Mouse (Mus musculus): ENCODE data around the gene Rbmx. TPM values are rescaled to one million over a fixed set of nuclear protein-coding genes. Genes with fewer than 3 reads are reported as not detected.

The Rbmx gene
- 103 and 108 TPM in 2 replicates for polyA plus RNA-seq (2015; fragmentation: Nextera tagmentation; extraction: Ambion mirVana)

- peak within 1 kb of the TSS; percentile 96 for H3K27ac ChIP-seq (replicated peaks)
- 20% methylated on average over 50 of the region's 50 CpGs for WGBS
- H3K9me3 ChIP-seq (replicated peaks), result no peaks in the 10 kb centered on the region
- peak within 1 kb of the TSS; percentile 39 for H3K9ac ChIP-seq
- peak within 1 kb of the TSS; percentile 41 for H3K4me2 ChIP-seq (replicated peaks)
- peak within 1 kb of the TSS; percentile 60 for H3K4me3 ChIP-seq (replicated peaks)
- H3K4me1 ChIP-seq, result no peaks in the 10 kb centered on the region
- ATAC-seq (ENCODE audit: insufficient number of reproducible peaks, low FRiP score, low TSS enrichment, low read depth), result peak; percentile 93
- H3K27me3 ChIP-seq, result no peaks in the 10 kb centered on the region
- H3K36me3 ChIP-seq, result peaks cover 14% of the 10 kb centered on the region
These were observed at the start of gene Rbmx for GRCm38 (mm10) chrX:57392367-57393246. TSS of gene Rbmx (minus strand) at chrX:57393036.

GRCm38 (mm10) chrX:57433897-57434296 is 41.1 kb upstream of the Rbmx start:
- H3K36me3 ChIP-seq, result no peaks in the 10 kb centered on the region
- WGBS, result 85% methylated on average over 2 of the region's 2 CpGs
- no peak for ATAC-seq (ENCODE audit: insufficient number of reproducible peaks, low FRiP score, low TSS enrichment, low read depth)

GRCm38 (mm10) chrX:57431610-57432009 is 38.8 kb upstream of the Rbmx start:
- no peak for ATAC-seq (ENCODE audit: insufficient number of reproducible peaks, low FRiP score, low TSS enrichment, low read depth)
- Histone ChIP-seq H3K4me1 (no peaks in the 10 kb centered on the region), H3K4me3 (replicated peaks) (no peak overlapping the region), H3K27me3 (no peaks in the 10 kb centered on the region), H3K9me3 (replicated peaks) (no peaks in the 10 kb centered on the region), H3K4me2 (replicated peaks) (no peak overlapping the region), H3K9ac (no peak overlapping the region), H3K36me3 (no peaks in the 10 kb centered on the region), H3K27ac (replicated peaks) (no peak overlapping the region)
- 6% methylated on average over 2 of the region's 2 CpGs for WGBS

More at GRCm38 (mm10) chrX:57433897-57434296, 41.1 kb upstream of the Rbmx start:
- Histone ChIP-seq H3K4me3 (replicated peaks) (no peak overlapping the region), H3K27ac (replicated peaks) (no peak overlapping the region), H3K9ac (no peak overlapping the region), H3K27me3 (no peaks in the 10 kb centered on the region), H3K4me2 (replicated peaks) (no peak overlapping the region), H3K4me1 (no peaks in the 10 kb centered on the region), H3K9me3 (replicated peaks) (no peaks in the 10 kb centered on the region)

DNA sequence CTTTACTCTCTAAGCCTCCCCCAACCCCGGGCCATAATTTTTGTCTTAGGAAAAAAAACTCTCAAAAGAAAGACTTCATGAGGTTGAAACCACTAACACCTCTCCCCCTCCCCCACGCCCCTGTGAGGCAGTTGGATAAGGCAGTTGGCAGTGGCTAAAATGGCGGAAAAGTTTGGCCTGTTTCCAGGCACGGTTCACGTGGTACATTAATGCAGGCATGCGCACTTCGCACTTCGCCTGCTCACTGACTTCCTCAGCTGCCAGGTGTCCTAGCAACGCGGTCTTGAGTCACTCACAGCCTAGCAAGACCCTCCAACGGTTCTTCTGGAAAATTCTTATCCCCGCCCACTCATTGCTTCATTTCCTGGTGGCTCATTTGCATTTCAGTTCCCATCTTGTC is 15.9 kb upstream of the Rbmx start, which contains the start of gene Gm364:
Gene Gm364, plus strand, starts transcription at position 386 of the 400 bp plus-strand sequence.
- H3K9ac ChIP-seq, result no peak within 1 kb of the TSS
- H3K27ac ChIP-seq (replicated peaks), result no peak within 1 kb of the TSS
- no peaks in the 10 kb centered on the region for H3K36me3 ChIP-seq
- ATAC-seq (ENCODE audit: insufficient number of reproducible peaks, low FRiP score, low TSS enrichment, low read depth), result no peak
- H3K4me2 ChIP-seq (replicated peaks), result no peak within 1 kb of the TSS
- no peaks in the 10 kb centered on the region for H3K27me3 ChIP-seq
- H3K4me1 ChIP-seq, result no peaks in the 10 kb centered on the region
- no peak within 1 kb of the TSS for H3K4me3 ChIP-seq (replicated peaks)
- H3K9me3 ChIP-seq (replicated peaks), result no peaks in the 10 kb centered on the region
- 91% methylated on average over 12 of the region's 12 CpGs for WGBS

DNA sequence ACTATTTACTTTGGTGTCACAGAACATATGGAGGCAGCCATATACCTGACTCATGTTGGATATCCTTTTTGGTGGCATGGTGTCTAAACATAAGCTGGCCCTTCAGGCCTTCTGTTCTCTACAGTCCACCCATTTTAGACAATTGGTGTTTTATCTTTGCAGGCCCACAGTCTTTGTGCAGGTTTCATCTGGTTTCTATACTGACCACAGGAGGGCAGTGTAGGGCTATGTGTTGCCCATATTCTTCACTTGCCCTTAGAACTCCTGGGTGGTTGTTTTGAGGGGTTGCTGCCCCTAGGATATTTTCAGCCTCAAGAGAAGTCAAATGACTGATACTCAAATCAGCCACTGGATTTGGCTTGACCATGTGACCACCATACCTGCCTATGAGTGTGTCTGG is 10.8 kb upstream of the Rbmx start:
- Histone ChIP-seq H3K4me2 (replicated peaks) (no peak overlapping the region), H3K9ac (no peak overlapping the region), H3K4me1 (no peaks in the 10 kb centered on the region), H3K27me3 (no peaks in the 10 kb centered on the region), H3K9me3 (replicated peaks) (no peaks in the 10 kb centered on the region), H3K27ac (replicated peaks) (no peak overlapping the region), H3K4me3 (replicated peaks) (no peak overlapping the region), H3K36me3 (no peaks in the 10 kb centered on the region)
- no peak for ATAC-seq (ENCODE audit: insufficient number of reproducible peaks, low FRiP score, low TSS enrichment, low read depth)

DNA sequence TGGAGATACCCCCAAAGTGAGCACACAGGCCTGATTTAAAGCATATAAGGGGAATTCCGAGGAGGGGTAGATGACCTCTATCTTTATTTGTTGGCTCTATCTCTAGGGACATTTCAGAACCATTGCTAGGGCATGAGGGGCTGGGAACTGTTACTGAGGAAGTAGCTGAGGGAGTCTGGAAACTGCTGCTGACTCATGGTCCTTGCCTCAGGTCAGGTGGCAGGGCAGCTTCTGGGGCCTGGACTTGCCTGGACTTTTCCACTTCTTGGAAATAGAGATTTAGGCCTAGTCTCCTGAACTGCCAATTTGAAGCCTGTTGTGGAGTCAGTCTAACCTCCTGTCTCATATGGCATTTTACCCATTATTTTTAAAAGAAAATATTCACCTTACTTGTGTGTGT is 8.6 kb upstream of the Rbmx start:
- ATAC-seq (ENCODE audit: insufficient number of reproducible peaks, low FRiP score, low TSS enrichment, low read depth), result no peak

DNA sequence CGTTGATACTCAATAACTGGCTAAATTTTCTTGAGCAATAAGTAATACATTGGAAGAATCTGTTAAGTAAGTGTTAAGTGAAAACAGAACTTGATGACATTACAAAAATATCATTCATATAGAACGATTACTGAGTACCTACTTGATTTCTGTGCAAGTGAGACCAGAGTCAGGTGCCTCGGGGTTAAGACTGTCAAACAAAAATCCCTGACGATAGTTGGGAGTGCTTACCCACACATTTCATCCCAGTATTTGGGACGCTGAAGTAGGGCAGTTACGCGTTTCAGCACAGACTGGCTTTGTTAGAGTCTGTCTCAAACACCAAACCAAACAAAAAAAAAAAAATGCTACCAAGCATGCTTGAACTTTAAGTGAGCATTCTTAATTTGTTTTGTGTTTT is 576 bp upstream of the Rbmx start:
- H3K27ac ChIP-seq (replicated peaks), result no peak overlapping the region
- no peaks in the 10 kb centered on the region for H3K4me1 ChIP-seq
- H3K9me3 ChIP-seq (replicated peaks), result no peaks in the 10 kb centered on the region
- peaks cover 11% of the 10 kb centered on the region for H3K36me3 ChIP-seq
- H3K9ac ChIP-seq, result no peak overlapping the region
- H3K4me2 ChIP-seq (replicated peaks), result peak overlapping the region; percentile 39
- WGBS, result 26% methylated on average over 7 of the region's 7 CpGs
- H3K27me3 ChIP-seq, result no peaks in the 10 kb centered on the region
- ATAC-seq (ENCODE audit: insufficient number of reproducible peaks, low FRiP score, low TSS enrichment, low read depth), result no peak
- peak overlapping the region; percentile 60 for H3K4me3 ChIP-seq (replicated peaks)

More for the DNA sequence above, 8.6 kb upstream of the Rbmx start:
- Histone ChIP-seq H3K27me3 (no peaks in the 10 kb centered on the region), H3K9me3 (replicated peaks) (no peaks in the 10 kb centered on the region), H3K4me1 (no peaks in the 10 kb centered on the region), H3K36me3 (no peaks in the 10 kb centered on the region), H3K4me3 (replicated peaks) (no peak overlapping the region), H3K4me2 (replicated peaks) (no peak overlapping the region), H3K27ac (replicated peaks) (no peak overlapping the region), H3K9ac (no peak overlapping the region)
- WGBS, result 83% methylated on average over 1 of the region's 1 CpGs

DNA sequence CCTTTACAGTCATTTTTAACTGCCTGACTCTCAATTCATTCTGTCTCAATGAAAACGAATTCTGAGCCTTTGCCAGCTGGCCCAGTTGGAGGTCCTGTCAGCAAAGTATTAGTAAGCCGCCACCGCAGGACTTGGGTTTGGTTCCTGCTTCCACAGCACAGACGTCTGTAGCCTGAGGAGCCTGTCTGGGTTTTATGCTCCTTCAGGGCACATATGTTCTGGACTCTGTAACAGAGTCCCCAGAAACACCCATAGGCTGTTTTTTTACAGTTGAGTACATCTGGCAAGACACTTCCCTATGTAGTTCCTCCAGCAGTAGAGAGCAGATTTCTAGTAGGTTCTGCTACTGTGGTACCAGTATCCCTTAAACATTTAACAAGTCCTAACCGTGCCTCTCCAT is 11.9 kb downstream of the Rbmx start:
- Histone ChIP-seq H3K4me1 (no peaks in the 10 kb centered on the region), H3K27me3 (no peaks in the 10 kb centered on the region), H3K36me3 (peaks cover 17% of the 10 kb centered on the region), H3K9ac (no peak overlapping the region), H3K4me3 (replicated peaks) (no peak overlapping the region), H3K27ac (replicated peaks) (no peak overlapping the region), H3K4me2 (replicated peaks) (no peak overlapping the region), H3K9me3 (replicated peaks) (no peaks in the 10 kb centered on the region)
- no peak for ATAC-seq (ENCODE audit: insufficient number of reproducible peaks, low FRiP score, low TSS enrichment, low read depth)
- 68% methylated on average over 5 of the region's 5 CpGs for WGBS

- WGBS, result 86% methylated on average over 3 of the region's 3 CpGs
- Histone ChIP-seq H3K4me2 (replicated peaks) (no peak overlapping the region), H3K9ac (no peak overlapping the region), H3K27ac (replicated peaks) (no peak overlapping the region), H3K4me3 (replicated peaks) (no peak overlapping the region), H3K4me1 (no peaks in the 10 kb centered on the region), H3K9me3 (replicated peaks) (no peaks in the 10 kb centered on the region), H3K36me3 (peaks cover 15% of the 10 kb centered on the region), H3K27me3 (no peaks in the 10 kb centered on the region)
- no peak for ATAC-seq (ENCODE audit: insufficient number of reproducible peaks, low FRiP score, low TSS enrichment, low read depth)
These were observed 14.3 kb downstream of the Rbmx start for GRCm38 (mm10) chrX:57378579-57378978.

- ATAC-seq (ENCODE audit: insufficient number of reproducible peaks, low FRiP score, low TSS enrichment, low read depth), result no peak
These were observed 15.7 kb downstream of the Rbmx start for GRCm38 (mm10) chrX:57377096-57377495.

GRCm38 (mm10) chrX:57374029-57374428 is 18.8 kb downstream of the Rbmx start:
- H3K27me3 ChIP-seq, result no peaks in the 10 kb centered on the region
- no peak overlapping the region for H3K4me2 ChIP-seq (replicated peaks)
- no peak overlapping the region for H3K9ac ChIP-seq
- H3K9me3 ChIP-seq (replicated peaks), result no peaks in the 10 kb centered on the region
- ATAC-seq (ENCODE audit: insufficient number of reproducible peaks, low FRiP score, low TSS enrichment, low read depth), result no peak
- H3K27ac ChIP-seq (replicated peaks), result no peak overlapping the region
- no peaks in the 10 kb centered on the region for H3K4me1 ChIP-seq
- H3K4me3 ChIP-seq (replicated peaks), result no peak overlapping the region
- 61% methylated on average over 2 of the region's 2 CpGs for WGBS
- peaks cover 4% of the 10 kb centered on the region; the same call in 1 of the 2 replicates for H3K36me3 ChIP-seq

More at GRCm38 (mm10) chrX:57377096-57377495, 15.7 kb downstream of the Rbmx start:
- WGBS, result 77% methylated on average over 3 of the region's 3 CpGs
- Histone ChIP-seq H3K4me1 (no peaks in the 10 kb centered on the region), H3K36me3 (peaks cover 11% of the 10 kb centered on the region), H3K9ac (no peak overlapping the region), H3K27me3 (no peaks in the 10 kb centered on the region), H3K9me3 (replicated peaks) (no peaks in the 10 kb centered on the region), H3K4me3 (replicated peaks) (no peak overlapping the region), H3K27ac (replicated peaks) (no peak overlapping the region), H3K4me2 (replicated peaks) (no peak overlapping the region)

Measured in embryonic facial prominence, embryonic 15.5 days (tissue).